Mouse (Mus musculus) embryonic facial prominence, embryonic 11.5 days (tissue): Measurements from ENCODE around the gene 9930022D16Rik. TPM values are rescaled to one million over a fixed set of nuclear protein-coding genes. Genes with fewer than 3 reads are reported as not detected.
A peak's percentile ranks its signal among the peaks of the same experiment; 100 is the strongest.

Experiments
- ATAC-seq: fragments of 200-750 bp; cut with Nextera tagmentation; replicated peaks from 2 replicates; pipeline ENCODE4 v1.8.0; 2017; ENCODE audit warnings: low read depth; ENCODE audit not compliant: insufficient number of reproducible peaks, low FRiP score, low TSS enrichment
- DNase-seq: peaks from one replicate; pipeline ENCODE4 v3.0.0-alpha.2; 2015; ENCODE audit warnings: low spot score
- H3K27ac ChIP-seq: fragments of 300-500 bp; sonication (generic); replicated peaks from 2 replicates; pipeline ENCODE4 v1.5.1; 2014; ENCODE audit warnings: mild to moderate bottlenecking, low read depth, low read length, control low read depth
- H3K27me3 ChIP-seq: fragments of 300-500 bp; sonication (generic); 2 replicates; pipeline ENCODE4 v1.6.1; 2014; ENCODE audit warnings: mild to moderate bottlenecking, low read length, moderate library complexity, mixed read lengths; ENCODE audit not compliant: control insufficient read depth, insufficient read depth
- H3K36me3 ChIP-seq: fragments of 300-500 bp; sonication (generic); replicated peaks from 2 replicates; pipeline ENCODE4 v1.6.1; 2014; ENCODE audit warnings: low read depth, mild to moderate bottlenecking, low read length, moderate library complexity, mixed read lengths; ENCODE audit not compliant: control insufficient read depth, insufficient read depth
- H3K4me1 ChIP-seq: fragments of 300-500 bp; sonication (generic); 2 replicates; pipeline ENCODE4 v1.6.1; 2014; ENCODE audit warnings: low read length, mixed read lengths; ENCODE audit not compliant: control insufficient read depth, insufficient read depth
- H3K4me2 ChIP-seq: fragments of 300-500 bp; sonication (generic); 2 replicates; pipeline ENCODE4 v1.6.1; 2014; ENCODE audit warnings: low read depth, mild to moderate bottlenecking, control low read depth, low read length, moderate library complexity
- H3K4me3 ChIP-seq: fragments of 300-500 bp; sonication (generic); 2 replicates; pipeline ENCODE4 v1.5.1; 2014; ENCODE audit warnings: low read depth, low read length, control low read depth
- H3K9ac ChIP-seq: fragments of 300-500 bp; sonication (generic); replicated peaks from 2 replicates; pipeline ENCODE4 v1.6.1; 2014; ENCODE audit warnings: mild to moderate bottlenecking, control low read depth, low read length
- H3K9me3 ChIP-seq: fragments of 300-500 bp; sonication (generic); replicated peaks from 2 replicates; pipeline ENCODE4 v1.6.1; 2016; ENCODE audit warnings: mild to moderate bottlenecking, low read length, inconsistent platforms, mixed read lengths; ENCODE audit not compliant: control insufficient read depth
- WGBS: fragments of 180-500 bp; shearing (Covaris S2); extraction: QIAGEN DNeasy Blood & Tissue Kit; methylation state at CpG from one replicate; pipeline ENCODE4 v1.1.7; 2014; 5-methylcytosine and 5-hydroxymethylcytosine counted together
- polyA plus RNA-seq: library from polyadenylated mRNA; unstranded; fragments of >200 nt; fragmentation: Nextera tagmentation; extraction: Ambion mirVana; gene quantifications from 2 replicates; pipeline ENCODE4 v1.2.1, GENCODE M21; 2014

9930022D16Rik gene
- polyA plus RNA-seq, 1 experiment from 2014 or later: not detected

DNA sequence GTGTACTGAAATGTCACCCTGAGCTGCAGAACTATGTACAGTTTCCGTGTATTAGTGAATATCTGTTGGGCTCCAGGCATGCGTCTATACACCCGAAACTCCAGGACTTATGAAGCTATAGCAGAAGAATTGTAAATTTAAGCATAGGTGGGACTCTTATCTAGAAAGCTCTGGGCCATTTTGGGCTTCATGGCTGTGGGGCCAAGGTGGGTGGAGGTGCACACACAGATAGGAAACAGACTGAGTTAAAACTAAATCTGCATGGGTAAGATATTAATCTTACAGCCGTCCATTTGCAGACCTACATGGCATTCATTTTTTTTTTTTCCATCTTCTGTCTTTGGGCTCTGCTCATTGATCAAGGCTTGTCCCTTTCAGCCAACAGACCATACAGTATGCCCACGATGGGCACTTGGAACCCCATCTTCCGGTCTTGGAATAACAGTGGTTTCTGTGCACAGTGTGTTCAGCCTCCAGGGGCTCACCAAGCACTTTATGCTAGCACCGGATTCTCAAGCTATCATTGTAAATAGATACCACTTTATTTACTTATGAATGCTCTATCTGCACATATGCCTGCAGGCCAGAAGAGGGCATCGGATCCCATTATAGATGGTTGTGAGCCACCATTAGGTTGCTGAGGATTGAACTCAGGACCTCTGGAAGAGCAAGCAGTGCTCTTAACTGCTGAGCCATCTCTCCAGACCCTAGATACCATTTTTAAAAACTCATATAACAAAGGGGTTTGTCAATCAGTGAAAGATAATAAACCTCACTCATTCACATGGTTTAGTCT is 29.9 kb downstream of the 9930022D16Rik start:
- H3K36me3 ChIP-seq: no peaks in the 10 kb centered on the region
- H3K9ac ChIP-seq: no peak overlapping the region
- H3K27ac ChIP-seq: no peak overlapping the region
- H3K4me2 ChIP-seq: no peak overlapping the region
- DNase-seq: no peak
- 92% methylated on average over 8 of the region's 8 CpGs for WGBS
- no peak overlapping the region for H3K4me3 ChIP-seq
- peaks cover 6% of the 10 kb centered on the region; the same call in 1 of the 2 replicates for H3K4me1 ChIP-seq
- 0 out of 2 replicates have a peak, but pooled peaks cover 3% of the 10 kb centered on the region for H3K27me3 ChIP-seq
- H3K9me3 ChIP-seq: no peaks in the 10 kb centered on the region
- no peak for ATAC-seq

GRCm38 (mm10) chr11:109444600-109444999 is 30.9 kb downstream of the 9930022D16Rik start:
- Histone ChIP-seq H3K27ac (no peak overlapping the region), H3K4me3 (no peak overlapping the region), H3K4me1 (peaks cover 6% of the 10 kb centered on the region; the same call in 1 of the 2 replicates), H3K27me3 (0 out of 2 replicates have a peak, but pooled peaks cover 3% of the 10 kb centered on the region), H3K4me2 (no peak overlapping the region), H3K9me3 (no peaks in the 10 kb centered on the region), H3K36me3 (no peaks in the 10 kb centered on the region), H3K9ac (no peak overlapping the region)
- ATAC-seq (no peak), DNase-seq (peak; percentile 61)
- WGBS: 53% methylated on average over 7 of the region's 7 CpGs

DNA sequence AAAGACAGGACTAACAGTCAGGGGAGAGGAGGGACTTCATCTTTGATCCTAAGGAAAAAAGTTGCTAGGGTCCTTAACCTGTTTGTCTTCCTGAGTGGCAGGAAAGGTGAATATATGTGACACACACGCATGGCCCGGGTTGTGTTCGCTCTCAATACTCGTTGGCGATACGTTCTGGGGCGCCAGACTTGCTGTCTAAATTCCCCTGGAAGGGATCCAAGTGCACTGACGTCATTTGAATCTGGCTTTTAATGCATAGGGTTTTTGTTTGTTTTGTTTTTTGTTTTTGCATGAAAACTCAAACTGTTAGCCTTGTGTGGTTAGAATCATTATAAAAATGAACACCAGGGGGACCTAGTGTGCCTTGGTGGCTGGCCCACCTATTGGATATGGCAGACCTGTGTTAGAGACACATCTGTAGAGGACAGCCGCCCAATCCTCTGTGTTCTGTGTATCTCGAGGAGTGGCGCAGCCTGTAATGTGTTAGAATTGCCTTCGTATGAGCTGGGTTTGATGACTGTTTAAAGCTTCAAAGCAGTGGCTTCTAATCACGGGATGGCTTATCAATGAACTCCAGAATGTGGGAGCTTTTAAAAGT is 31.8 kb downstream of the 9930022D16Rik start:
- H3K27me3 ChIP-seq: 0 out of 2 replicates have a peak, but pooled peaks cover 3% of the 10 kb centered on the region
- no peaks in the 10 kb centered on the region for H3K4me1 ChIP-seq
- H3K27ac ChIP-seq: no peak overlapping the region
- 54% methylated on average over 13 of the region's 13 CpGs for WGBS
- H3K4me3 ChIP-seq: no peak overlapping the region
- no peaks in the 10 kb centered on the region for H3K9me3 ChIP-seq
- peak; percentile 79 for DNase-seq
- H3K4me2 ChIP-seq: no peak overlapping the region
- no peaks in the 10 kb centered on the region for H3K36me3 ChIP-seq
- H3K9ac ChIP-seq: no peak overlapping the region
- no peak for ATAC-seq

DNA sequence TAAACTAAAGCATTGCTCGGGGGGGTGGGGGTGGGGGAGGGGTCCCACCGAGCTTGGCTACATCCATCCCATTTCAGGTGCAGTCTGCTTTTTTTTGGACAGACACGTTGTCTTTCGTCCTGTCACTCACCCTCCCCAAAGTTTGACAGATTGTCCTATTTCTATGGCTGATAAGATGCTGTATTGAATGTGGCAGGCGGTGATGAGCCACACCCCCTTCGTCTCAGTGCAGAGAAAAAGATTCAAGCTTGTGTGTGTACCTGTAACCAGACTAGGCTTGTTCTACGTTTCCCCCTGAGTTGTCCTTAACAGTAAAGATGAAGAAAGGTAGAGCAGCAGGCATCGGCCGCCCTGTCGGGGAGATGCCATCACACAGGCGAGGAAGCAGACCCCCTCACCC is 37.5 kb downstream of the 9930022D16Rik start:
- H3K4me1 ChIP-seq: no peaks in the 10 kb centered on the region
- ATAC-seq (no peak), DNase-seq (no peak)
- H3K27me3 ChIP-seq: no peaks in the 10 kb centered on the region
- H3K27ac ChIP-seq: no peak overlapping the region
- H3K9me3 ChIP-seq: no peaks in the 10 kb centered on the region
- H3K4me2 ChIP-seq: no peak overlapping the region
- no peak overlapping the region for H3K4me3 ChIP-seq
- no peaks in the 10 kb centered on the region for H3K36me3 ChIP-seq
- WGBS: 82% methylated on average over 11 of the region's 11 CpGs
- H3K9ac ChIP-seq: no peak overlapping the region

- no peak overlapping the region for H3K9ac ChIP-seq
- WGBS: 90% methylated on average over 5 of the region's 5 CpGs
- H3K27me3 ChIP-seq: no peaks in the 10 kb centered on the region
- H3K4me3 ChIP-seq: no peak overlapping the region
- H3K36me3 ChIP-seq: no peaks in the 10 kb centered on the region
- H3K4me2 ChIP-seq: no peak overlapping the region
- no peak overlapping the region for H3K27ac ChIP-seq
- DNase-seq (no peak), ATAC-seq (no peak)
- no peaks in the 10 kb centered on the region for H3K4me1 ChIP-seq
- H3K9me3 ChIP-seq: no peaks in the 10 kb centered on the region
These were observed 42.5 kb downstream of the 9930022D16Rik start for GRCm38 (mm10) chr11:109456261-109456660.

DNA sequence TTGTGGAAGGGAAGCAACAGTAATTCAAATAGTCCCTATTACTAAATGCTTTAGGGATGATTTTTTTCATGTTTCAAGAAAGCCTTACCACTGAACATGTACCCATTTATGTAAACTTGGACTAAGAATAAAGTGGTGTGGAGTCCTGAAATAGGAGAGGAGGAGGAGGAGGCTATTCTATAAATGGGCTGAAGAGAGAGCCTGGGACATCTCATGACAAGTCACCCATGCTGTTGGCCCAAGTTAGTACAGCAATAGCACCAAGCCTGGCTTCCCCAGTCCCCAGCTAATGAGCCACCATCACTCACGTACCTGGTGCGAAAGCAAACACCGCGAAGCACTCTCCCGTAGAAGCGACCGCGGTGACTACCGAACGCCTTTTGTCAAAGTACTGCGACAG is 44.4 kb downstream of the 9930022D16Rik start:
- WGBS: 92% methylated on average over 11 of the region's 11 CpGs
- H3K27me3 ChIP-seq: no peaks in the 10 kb centered on the region
- DNase-seq (no peak), ATAC-seq (no peak)
- no peaks in the 10 kb centered on the region for H3K4me1 ChIP-seq
- no peaks in the 10 kb centered on the region for H3K9me3 ChIP-seq
- no peaks in the 10 kb centered on the region for H3K36me3 ChIP-seq
- H3K9ac ChIP-seq: no peak overlapping the region
- H3K4me3 ChIP-seq: no peak overlapping the region
- H3K4me2 ChIP-seq: no peak overlapping the region
- no peak overlapping the region for H3K27ac ChIP-seq

DNA sequence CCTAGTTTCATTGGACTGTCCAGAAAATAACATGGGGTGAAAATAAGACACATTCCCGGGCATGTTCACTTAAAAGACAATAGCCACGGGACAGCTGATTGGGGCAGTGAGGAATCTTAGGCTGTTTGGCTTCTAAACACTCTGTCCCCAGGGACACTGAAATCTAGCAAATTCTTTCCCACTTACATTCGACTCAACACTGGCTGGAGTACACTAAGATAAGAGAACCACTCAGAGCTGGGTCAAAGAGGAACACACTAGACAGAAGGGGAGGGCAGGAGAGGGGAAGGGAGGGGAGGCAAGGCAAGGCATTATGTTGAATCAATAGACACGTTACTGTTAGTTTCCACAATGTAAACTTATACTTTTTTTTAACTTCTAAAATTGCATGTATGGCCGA is 46.9 kb downstream of the 9930022D16Rik start:
- Histone ChIP-seq H3K4me1 (no peaks in the 10 kb centered on the region), H3K27ac (no peak overlapping the region), H3K36me3 (no peaks in the 10 kb centered on the region), H3K4me2 (no peak overlapping the region), H3K27me3 (no peaks in the 10 kb centered on the region), H3K9ac (no peak overlapping the region), H3K4me3 (no peak overlapping the region), H3K9me3 (no peaks in the 10 kb centered on the region)
- ATAC-seq (no peak), DNase-seq (no peak)
- WGBS: 73% methylated on average over 5 of the region's 5 CpGs

- H3K36me3 ChIP-seq: no peaks in the 10 kb centered on the region
- ATAC-seq: no peak
- no peak for DNase-seq
- WGBS: 93% methylated on average over 4 of the region's 4 CpGs
- no peak overlapping the region for H3K4me3 ChIP-seq
- H3K27me3 ChIP-seq: no peaks in the 10 kb centered on the region
- H3K9me3 ChIP-seq: no peaks in the 10 kb centered on the region
- H3K27ac ChIP-seq: no peak overlapping the region
- no peak overlapping the region for H3K4me2 ChIP-seq
- no peaks in the 10 kb centered on the region for H3K4me1 ChIP-seq
- H3K9ac ChIP-seq: no peak overlapping the region
These were observed 51.4 kb downstream of the 9930022D16Rik start for GRCm38 (mm10) chr11:109465068-109465467.
